Mouse (Mus musculus): ENCODE results near the gene Vmn1r177. TPM values are rescaled to one million over a fixed set of nuclear protein-coding genes. Genes with fewer than 3 reads are reported as not detected.
"Not testable (repeated sequence)": the region's sequence is repeated elsewhere in the genome, so short reads cannot be mapped to it uniquely, and the experiment has no call there.

Gene Vmn1r177
- total RNA-seq (2022), result not detected

DNA sequence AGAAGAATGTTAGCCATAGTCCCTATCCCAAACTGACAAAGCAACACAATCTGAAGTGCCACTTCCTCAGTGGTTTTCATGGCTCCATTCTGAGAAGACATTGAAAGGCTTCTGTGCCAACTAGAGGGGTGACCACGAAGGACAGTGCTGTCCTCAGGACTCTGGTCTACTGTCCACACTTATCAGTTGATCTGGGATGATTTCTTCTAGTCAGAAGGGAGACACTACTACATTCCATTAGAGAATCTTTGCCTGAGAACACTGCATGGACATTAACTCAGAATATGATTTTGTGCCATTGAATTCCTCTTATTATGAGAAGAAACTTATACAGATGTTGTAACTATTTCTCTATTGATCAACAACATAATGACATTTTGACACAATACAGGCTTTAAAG, at the start of gene Vmn1r177:
Vmn1r177 (minus strand) TSS at position 101 of the 400 bp plus-strand sequence.
- DNase-seq (ENCODE audit: low spot score in 2 of 2), result not testable (repeated sequence)

GRCm38 (mm10) chr7:23891709-23892108, 25.5 kb upstream of the Vmn1r177 start, which contains the start of gene Vmn1r178:
TSS of gene Vmn1r178 (plus strand) at chr7:23892009.
- no peak for DNase-seq (ENCODE audit: low spot score in 2 of 2)

- not testable (repeated sequence) for DNase-seq (ENCODE audit: low spot score in 2 of 2)
These were observed 10.7 kb upstream of the Vmn1r177 start for GRCm38 (mm10) chr7:23876918-23877317.

DNA sequence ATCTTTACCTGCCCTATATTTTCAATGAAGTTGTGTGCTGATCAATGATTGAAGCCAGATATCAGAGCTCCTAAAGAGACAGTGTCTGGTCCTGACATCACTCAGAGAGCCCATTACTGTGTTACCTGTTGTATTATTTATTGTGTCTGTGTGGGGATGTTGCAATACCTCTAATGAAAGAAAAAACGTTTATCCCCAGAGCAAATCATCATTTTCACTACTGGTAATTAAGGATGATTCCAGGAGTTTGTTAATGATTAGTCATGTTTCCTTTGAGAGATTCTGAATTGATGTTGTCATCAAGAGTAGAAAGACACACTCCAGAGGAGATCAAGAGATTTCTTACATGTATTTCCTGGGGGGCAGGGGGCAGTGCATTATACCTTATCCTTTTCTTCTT, 29.0 kb downstream of the Vmn1r177 start, which contains the start of gene Vmn1r176:
Vmn1r176 (minus strand) TSS at position 101 of the 400 bp plus-strand sequence.
- DNase-seq (ENCODE audit: low spot score in 2 of 2), result not testable (repeated sequence)

Other genes with a start within 250 kb of the Vmn1r177 start
- gene Vmn1r171, start 235.7 kb downstream of the Vmn1r177 start, total RNA-seq (2022), result not detected
- not detected for gene Vmn1r172, start 208.1 kb downstream of the Vmn1r177 start, total RNA-seq (2022)
- gene Vmn1r173, start 165.7 kb downstream of the Vmn1r177 start, total RNA-seq (2022), result not detected
- gene Vmn1r174, start 114.2 kb downstream of the Vmn1r177 start, total RNA-seq (2022), result not detected
- not detected for gene Vmn1r175, start 55.8 kb downstream of the Vmn1r177 start, total RNA-seq (2022)
- gene Vmn1r176, start 29.1 kb downstream of the Vmn1r177 start, total RNA-seq (2022), result not detected
- gene Vmn1r178, start 25.6 kb upstream of the Vmn1r177 start, total RNA-seq (2022), result not detected
- not detected for gene Vmn1r179, start 60.5 kb upstream of the Vmn1r177 start, total RNA-seq (2022)
- gene Vmn1r180, start 84.2 kb upstream of the Vmn1r177 start, total RNA-seq (2022), result not detected
- gene Vmn1r181, start 108.2 kb upstream of the Vmn1r177 start, total RNA-seq (2022), result not detected
- not detected for gene V1rd19, start 135.2 kb upstream of the Vmn1r177 start, total RNA-seq (2022)
- gene Vmn1r183, start 186.8 kb upstream of the Vmn1r177 start, total RNA-seq (2022), result under 1 TPM in 1 of 4 experiments, not detected in 3; 0.04 TPM
- 10 to 100 TPM; 36.0 to 49.5 (median 40.8) TPM for gene Zfp180, start 215.5 kb upstream of the Vmn1r177 start, total RNA-seq (2022)
- 10 to 100 TPM; 11.2 to 14.3 (median 12.5) TPM for gene Zfp112, start 245.9 kb upstream of the Vmn1r177 start, total RNA-seq (2022)

Measured in layer of hippocampus, adult 8-10 months (tissue).